Mouse (Mus musculus) neural tube, embryonic 13.5 days (tissue): ENCODE measurements around the gene Hexdc. TPM values are rescaled to one million over a fixed set of nuclear protein-coding genes. Genes with fewer than 3 reads are reported as not detected.

Experiments
- ATAC-seq: fragments of 200-750 bp; cut with Nextera tagmentation; 2 replicates; pipeline ENCODE4 v1.8.0; 2017; ENCODE audit warnings: low read depth, mild to moderate bottlenecking, moderate TSS enrichment, moderate library complexity
- H3K27ac ChIP-seq: fragments of 300-500 bp; sonication (generic); replicated peaks from 2 replicates; pipeline ENCODE4 v1.5.1; 2015; ENCODE audit warnings: moderate library complexity, mild to moderate bottlenecking, inconsistent platforms
- H3K27me3 ChIP-seq: fragments of 300-500 bp; sonication (generic); 2 replicates; pipeline ENCODE4 v1.6.1; 2015; ENCODE audit warnings: mild to moderate bottlenecking, inconsistent platforms
- H3K36me3 ChIP-seq: fragments of 300-500 bp; sonication (generic); 2 replicates; pipeline ENCODE4 v1.6.1; 2015; ENCODE audit warnings: mild to moderate bottlenecking, inconsistent platforms
- H3K4me1 ChIP-seq: fragments of 300-500 bp; sonication (generic); replicated peaks from 2 replicates; pipeline ENCODE4 v1.6.1; 2015; ENCODE audit warnings: inconsistent platforms
- H3K4me2 ChIP-seq: fragments of 300-500 bp; sonication (generic); 2 replicates; pipeline ENCODE4 v1.6.1; 2015; ENCODE audit warnings: inconsistent platforms, mild to moderate bottlenecking, moderate library complexity
- H3K4me3 ChIP-seq: fragments of 300-500 bp; sonication (generic); 2 replicates; pipeline ENCODE4 v1.5.1; 2015; ENCODE audit warnings: mild to moderate bottlenecking, inconsistent platforms
- H3K9ac ChIP-seq: fragments of 300-500 bp; sonication (generic); 2 replicates; pipeline ENCODE4 v1.6.1; 2015; ENCODE audit warnings: moderate library complexity, mild to moderate bottlenecking, inconsistent platforms
- H3K9me3 ChIP-seq: fragments of 300-500 bp; sonication (generic); 2 replicates; pipeline ENCODE4 v1.6.1; 2016; ENCODE audit warnings: inconsistent platforms
- WGBS: fragments of 180-500 bp; shearing (Covaris S2); methylation state at CpG from one replicate; pipeline ENCODE4 v1.1.7; 2015; 5-methylcytosine and 5-hydroxymethylcytosine counted together
- polyA plus RNA-seq: library from polyadenylated mRNA; unstranded; fragments of >200 nt; fragmentation: Nextera tagmentation; extraction: Ambion mirVana; gene quantifications from 2 replicates; pipeline ENCODE4 v1.2.1, GENCODE M21; 2015

Gene Hexdc
- polyA plus RNA-seq, 1 experiment from 2014 or later = 17.8 TPM

DNA sequence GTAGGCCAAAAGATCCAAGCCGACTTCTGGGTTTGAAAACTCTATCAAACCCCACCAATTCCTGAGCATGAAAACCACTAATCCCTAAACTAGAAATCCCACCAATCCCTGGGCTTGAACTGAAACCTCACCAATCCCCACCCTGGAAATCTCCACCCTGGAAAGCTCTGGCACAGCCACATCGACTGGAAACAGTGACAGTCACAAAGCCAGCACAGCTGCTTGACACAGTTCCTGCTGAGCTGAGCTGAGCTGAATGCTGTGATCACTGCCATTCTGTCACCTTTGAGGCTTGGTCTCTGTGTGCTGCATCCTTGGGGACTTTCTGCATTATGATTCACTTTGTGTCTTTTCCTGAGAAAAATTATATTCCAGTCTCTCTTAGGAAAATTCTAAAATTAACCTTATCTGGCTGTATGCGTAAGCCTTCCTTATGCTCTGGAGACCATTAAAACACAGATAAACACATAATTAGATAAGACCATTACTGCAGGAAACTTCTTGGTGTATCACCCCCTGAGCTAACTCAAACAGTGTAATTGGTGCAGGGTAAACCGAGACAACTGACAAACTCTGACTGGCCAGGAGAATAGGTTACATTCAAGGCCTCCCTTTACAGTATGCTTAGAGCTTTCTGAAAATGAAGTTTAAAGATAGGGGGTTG lies 27.5 kb downstream of the Hexdc start:
- no peak overlapping the region for H3K9ac ChIP-seq
- no peak overlapping the region for H3K4me3 ChIP-seq
- H3K36me3 ChIP-seq = peaks cover 5% of the 10 kb centered on the region
- peaks cover 37% of the 10 kb centered on the region for H3K4me1 ChIP-seq
- H3K9me3 ChIP-seq = no peaks in the 10 kb centered on the region
- no peak overlapping the region for H3K27ac ChIP-seq
- no peaks in the 10 kb centered on the region for H3K27me3 ChIP-seq
- H3K4me2 ChIP-seq = no peak overlapping the region
- 59% methylated on average over 4 of the region's 4 CpGs for WGBS
- no peak for ATAC-seq

DNA sequence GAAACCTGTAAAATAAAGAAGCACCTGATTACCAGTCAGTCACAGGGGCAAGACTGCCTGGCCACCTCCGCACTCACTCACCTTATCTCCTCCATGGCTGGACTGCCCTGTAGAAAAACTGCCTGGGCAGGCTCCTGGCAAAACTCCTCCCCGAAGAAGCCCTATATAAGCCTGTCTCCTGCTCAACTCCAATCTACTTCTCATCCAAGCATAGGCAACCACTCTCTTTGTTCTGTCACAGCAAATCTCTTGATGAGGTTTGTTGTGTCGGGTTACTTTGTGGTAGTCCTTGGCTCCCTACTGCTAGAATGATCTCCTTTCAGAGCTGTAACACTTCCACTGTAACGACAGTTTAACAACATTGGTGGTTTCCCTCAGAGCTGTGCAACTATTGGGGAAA lies 28.5 kb downstream of the Hexdc start:
- Histone ChIP-seq H3K9me3 (no peaks in the 10 kb centered on the region), H3K9ac (no peak overlapping the region), H3K4me1 (peaks cover 27% of the 10 kb centered on the region), H3K4me3 (no peak overlapping the region), H3K36me3 (no peaks in the 10 kb centered on the region), H3K4me2 (no peak overlapping the region), H3K27ac (no peak overlapping the region), H3K27me3 (no peaks in the 10 kb centered on the region)
- 30% methylated on average over 4 of the region's 4 CpGs for WGBS
- no peak for ATAC-seq

DNA sequence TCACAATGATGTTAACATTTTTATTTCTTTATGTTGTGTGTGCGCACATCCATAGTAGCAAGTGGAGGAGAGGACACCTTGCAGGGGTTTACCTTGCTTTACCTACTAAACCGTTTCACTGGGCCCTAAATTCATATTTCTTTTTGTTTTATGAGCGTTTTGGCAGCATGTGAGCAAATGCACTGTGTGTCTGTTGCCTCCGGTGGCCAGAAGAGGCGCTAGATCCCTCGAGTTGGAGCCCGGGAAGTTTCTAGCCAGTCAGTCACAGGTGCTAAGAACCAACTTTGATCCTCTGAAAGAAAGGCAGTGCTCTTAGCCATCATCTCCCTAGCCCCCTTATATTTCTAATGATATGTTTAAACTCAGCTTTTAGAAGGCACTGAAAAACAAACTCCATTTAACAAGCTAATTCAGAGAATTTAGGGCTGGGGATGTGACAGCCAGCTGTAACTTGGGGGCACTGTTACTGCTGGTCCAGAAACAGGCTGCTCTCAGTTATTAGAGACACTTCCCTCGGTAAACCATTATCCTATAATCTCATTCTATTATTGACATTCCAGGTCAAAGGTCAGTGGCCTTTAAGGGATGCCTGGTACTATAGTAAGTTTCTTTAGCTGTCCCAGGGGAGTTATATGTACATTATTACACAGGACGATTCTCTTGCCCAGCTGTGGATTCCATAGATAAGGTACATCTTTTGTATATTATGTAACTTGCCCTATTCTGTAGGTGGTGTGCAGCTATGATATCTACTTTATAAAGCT lies 31.4 kb downstream of the Hexdc start:
- 27% methylated on average over 9 of the region's 9 CpGs for WGBS
- H3K4me2 ChIP-seq = peak overlapping the region; percentile 56
- H3K27ac ChIP-seq = peak overlapping the region; percentile 99
- 0 out of 2 replicates have a peak overlapping the region, but pooled peaks have one; percentile 84 for H3K4me3 ChIP-seq
- no peaks in the 10 kb centered on the region for H3K9me3 ChIP-seq
- no peaks in the 10 kb centered on the region for H3K27me3 ChIP-seq
- no peak overlapping the region for H3K9ac ChIP-seq
- ATAC-seq = no peak
- H3K4me1 ChIP-seq = peaks cover 34% of the 10 kb centered on the region
- H3K36me3 ChIP-seq = peaks cover 19% of the 10 kb centered on the region

DNA sequence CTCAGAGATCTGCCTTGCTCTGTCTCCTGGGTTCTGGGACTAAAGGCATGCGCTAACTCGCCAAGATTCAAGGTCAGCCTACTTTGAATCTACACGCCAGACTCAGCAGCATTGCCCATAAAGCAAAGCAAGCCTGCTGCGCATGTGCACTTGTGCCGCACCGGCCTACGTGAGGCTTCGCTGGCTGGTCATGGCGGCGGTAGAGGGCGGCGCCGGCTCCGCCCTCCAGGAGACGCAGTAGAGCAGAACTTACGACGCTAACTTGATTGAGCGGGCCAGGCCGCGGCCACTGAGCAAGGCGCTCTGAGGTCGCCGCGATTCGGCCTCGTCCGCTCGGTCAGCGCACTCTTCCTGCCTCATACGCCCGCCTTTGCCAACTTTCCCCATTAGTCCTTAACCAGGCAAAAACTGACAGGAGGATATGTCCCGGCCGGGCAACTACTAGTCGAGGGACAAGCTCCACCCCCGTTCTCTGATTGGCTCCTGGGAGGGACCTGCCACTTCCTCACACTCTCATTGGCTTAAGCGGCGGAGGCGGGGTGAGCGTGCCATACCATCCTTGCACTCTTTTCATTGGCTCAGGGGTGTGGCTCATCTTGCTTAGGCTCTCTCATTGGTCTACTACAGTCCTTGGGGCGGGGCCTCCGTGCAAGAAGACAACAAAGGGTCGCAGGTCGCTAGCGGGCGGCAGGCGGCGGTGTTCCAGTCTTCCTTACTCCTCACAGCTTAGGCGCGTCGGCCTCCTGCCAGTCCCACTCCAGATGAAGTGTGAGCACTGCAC lies 32.5 kb downstream of the Hexdc start, which contains the start of gene Narf:
TSS of gene Narf (plus strand) at position 690 of the 781 bp plus-strand sequence.
- Histone ChIP-seq H3K4me3 (peak within 1 kb of the TSS; percentile 84), H3K9ac (peak within 1 kb of the TSS; percentile 93), H3K27ac (peak within 1 kb of the TSS; percentile 99), H3K4me2 (peak within 1 kb of the TSS; percentile 76), H3K36me3 (peaks cover 28% of the 10 kb centered on the region), H3K4me1 (peaks cover 45% of the 10 kb centered on the region), H3K9me3 (no peaks in the 10 kb centered on the region), H3K27me3 (no peaks in the 10 kb centered on the region)
- ATAC-seq = peak; percentile 100
- under 1% methylated on average over 50 of the region's 50 CpGs for WGBS

DNA sequence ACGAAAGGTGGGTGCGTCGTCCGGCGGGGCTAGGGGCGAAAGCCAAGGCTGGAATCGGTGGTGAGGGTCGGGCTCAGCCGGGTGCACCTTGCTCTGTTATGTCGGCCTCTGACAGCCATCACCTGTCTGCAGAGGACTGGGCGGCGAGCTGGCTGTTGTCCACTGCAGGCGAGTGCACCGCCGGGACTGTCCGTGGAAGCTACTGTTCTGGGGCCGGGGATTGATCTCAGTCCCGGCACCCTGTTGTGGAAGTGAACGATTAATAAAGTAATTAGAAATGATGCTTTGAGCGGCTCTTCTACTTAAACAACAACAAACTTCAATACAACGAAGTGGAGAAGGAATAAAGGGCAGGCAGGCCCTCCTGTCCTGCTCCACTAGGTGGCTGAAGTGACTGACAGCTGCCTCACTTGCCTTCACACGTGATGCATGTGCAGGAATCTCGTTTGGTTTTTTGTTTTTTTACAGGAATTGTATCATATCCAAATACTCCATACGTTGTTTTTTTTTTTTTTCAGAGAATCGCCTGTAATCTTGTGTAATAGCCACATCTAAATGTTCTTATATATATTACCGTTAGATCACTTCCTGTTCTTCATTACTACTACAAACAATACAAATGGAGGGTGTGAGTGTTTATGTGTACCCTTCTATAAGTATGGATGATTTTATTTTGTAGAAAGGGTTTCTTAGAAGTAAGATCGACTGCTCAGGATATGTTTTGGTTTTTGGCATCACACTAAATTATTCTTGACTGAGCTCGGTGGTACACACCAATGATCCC lies 33.3 kb downstream of the Hexdc start:
- WGBS = 4% methylated on average over 28 of the region's 28 CpGs
- H3K9ac ChIP-seq = peak overlapping the region; percentile 93
- peak; percentile 18; the same call in 1 of the 2 replicates for ATAC-seq

DNA sequence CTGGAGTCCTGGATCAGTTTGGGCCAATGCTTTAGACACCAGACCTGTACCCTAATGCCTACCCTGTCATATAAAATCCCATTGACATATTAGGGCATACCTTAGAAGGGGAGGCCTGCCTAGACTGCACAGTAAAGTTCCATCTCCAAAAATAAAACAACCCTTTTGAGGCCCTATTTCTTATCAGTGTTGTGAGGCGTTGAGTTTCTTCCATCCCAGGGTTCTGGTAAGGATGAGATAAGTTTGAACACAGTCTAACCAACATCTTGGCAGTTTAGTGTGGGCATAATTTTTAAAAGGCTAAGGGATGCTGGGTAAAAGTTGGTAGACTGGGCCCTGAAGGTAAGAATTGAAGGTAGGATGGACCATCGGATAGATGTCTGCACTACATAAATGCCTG lies 35.4 kb downstream of the Hexdc start:
- 93% methylated on average over 2 of the region's 2 CpGs for WGBS
- H3K4me2 ChIP-seq = peak overlapping the region; percentile 76; the same call in 1 of the 2 replicates
- H3K4me1 ChIP-seq = peaks cover 51% of the 10 kb centered on the region
- ATAC-seq = no peak
- no peak overlapping the region for H3K27ac ChIP-seq
- peaks cover 56% of the 10 kb centered on the region for H3K36me3 ChIP-seq
- H3K9me3 ChIP-seq = no peaks in the 10 kb centered on the region
- no peak overlapping the region for H3K4me3 ChIP-seq
- no peaks in the 10 kb centered on the region for H3K27me3 ChIP-seq
- H3K9ac ChIP-seq = no peak overlapping the region

More for the DNA sequence above, 33.3 kb downstream of the Hexdc start:
- H3K4me2 ChIP-seq = peak overlapping the region; percentile 76
- peak overlapping the region; percentile 99 for H3K27ac ChIP-seq
- H3K9me3 ChIP-seq = no peaks in the 10 kb centered on the region
- H3K4me3 ChIP-seq = peak overlapping the region; percentile 84
- H3K27me3 ChIP-seq = no peaks in the 10 kb centered on the region
- H3K4me1 ChIP-seq = peaks cover 51% of the 10 kb centered on the region
- H3K36me3 ChIP-seq = peaks cover 36% of the 10 kb centered on the region

DNA sequence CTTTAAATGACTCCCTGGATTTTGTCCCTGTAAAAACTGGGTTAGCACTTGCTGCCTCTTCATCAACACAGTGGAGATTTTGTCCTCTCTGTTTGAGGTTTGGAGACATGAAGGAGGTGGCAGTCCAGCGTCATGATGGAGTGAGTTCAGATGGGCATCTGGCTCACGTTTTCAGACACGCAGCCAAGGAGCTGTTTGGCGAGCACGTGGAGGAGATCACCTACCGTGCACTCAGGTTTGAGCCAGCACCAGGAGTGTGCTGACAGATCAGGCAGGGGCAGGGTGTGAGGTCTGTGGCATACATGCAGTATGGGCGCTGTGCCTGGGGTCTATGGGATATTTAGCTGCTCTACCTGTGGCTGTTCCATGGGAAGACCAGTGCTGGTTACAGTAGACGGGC lies 46.0 kb downstream of the Hexdc start:
- WGBS = 88% methylated on average over 8 of the region's 8 CpGs
- H3K9me3 ChIP-seq = no peaks in the 10 kb centered on the region
- no peak overlapping the region for H3K9ac ChIP-seq
- H3K4me1 ChIP-seq = no peaks in the 10 kb centered on the region
- H3K27me3 ChIP-seq = no peaks in the 10 kb centered on the region
- H3K4me2 ChIP-seq = no peak overlapping the region
- peaks cover 97% of the 10 kb centered on the region for H3K36me3 ChIP-seq
- ATAC-seq = no peak
- H3K4me3 ChIP-seq = no peak overlapping the region
- no peak overlapping the region for H3K27ac ChIP-seq

DNA sequence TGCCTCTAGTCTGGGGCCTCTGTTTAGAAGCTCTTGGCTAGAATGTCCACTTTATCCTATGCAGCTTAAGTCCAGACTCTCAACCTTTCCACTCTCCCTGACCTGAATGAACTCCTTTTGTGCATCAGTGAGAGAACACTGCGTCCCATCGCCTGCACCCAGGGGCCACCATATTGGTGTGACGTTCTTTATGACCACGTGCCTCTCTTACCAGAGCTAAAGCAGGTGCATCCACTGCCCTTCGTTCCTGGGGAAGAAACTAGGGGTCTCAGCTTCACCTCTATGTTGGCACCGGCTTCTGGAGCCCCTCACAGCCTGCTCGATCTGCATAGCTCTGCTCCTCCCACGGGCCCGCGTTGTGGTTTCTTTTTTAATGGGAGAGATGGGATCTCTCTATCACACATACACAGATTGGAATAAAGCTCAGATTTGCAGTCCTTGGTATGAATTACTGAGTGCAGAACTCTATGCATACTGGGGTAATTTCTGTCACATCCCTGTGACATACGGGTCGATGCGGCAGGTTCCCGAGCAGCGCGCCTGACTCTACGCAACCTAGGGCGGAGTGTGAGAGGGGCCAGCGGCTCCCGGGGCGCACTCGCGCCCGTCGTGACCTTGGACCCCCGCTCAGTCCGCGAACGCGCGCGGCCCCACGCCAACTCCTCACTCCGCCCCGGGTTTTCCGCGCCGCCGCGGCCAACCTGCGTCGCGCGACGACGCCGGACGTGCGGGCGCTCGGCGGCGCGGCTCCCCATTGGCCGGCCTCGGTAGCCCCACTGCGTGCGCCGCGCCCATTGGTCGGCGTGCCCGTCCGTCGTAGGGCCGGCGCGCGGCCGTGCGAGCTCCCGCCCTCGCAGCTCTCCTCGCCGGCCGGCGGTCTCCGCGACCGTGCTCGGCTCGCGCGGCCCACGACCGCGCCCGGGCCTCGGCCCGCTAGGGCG lies 55.2 kb downstream of the Hexdc start, which contains the start of gene Foxk2:
TSS of gene Foxk2 (plus strand) at position 831 of the 941 bp plus-strand sequence.
- H3K27me3 ChIP-seq = no peaks in the 10 kb centered on the region
- H3K4me3 ChIP-seq = peak within 1 kb of the TSS; percentile 99

DNA sequence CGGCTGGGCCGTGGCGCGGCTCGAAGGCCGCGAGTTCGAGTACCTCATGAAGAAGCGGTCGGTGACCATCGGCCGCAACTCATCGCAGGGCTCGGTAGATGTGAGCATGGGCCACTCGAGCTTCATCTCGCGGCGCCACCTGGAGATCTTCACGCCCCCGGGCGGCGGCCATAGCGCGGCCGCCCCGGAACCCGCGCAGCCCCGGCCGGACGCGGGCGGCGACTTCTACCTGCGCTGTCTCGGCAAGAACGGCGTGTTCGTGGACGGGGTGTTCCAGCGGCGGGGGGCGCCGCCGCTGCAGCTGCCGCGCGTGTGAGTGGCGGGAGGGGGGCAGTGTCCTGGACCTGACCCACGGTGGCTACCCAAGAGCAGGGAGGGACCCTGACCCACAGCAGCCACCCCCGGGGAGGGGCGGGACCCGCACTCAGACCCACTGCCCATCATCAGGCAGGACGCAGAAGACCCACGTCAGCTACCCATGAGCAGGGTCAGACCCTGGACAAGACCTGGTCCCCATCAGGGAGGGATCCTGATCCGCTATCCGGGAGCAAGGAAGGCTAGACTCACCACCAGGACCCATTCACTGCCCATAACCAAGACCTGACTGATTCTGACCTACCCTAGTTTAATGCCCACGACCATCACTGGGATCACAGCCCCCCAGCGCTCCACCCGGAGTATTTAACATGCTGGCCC lies 56.1 kb downstream of the Hexdc start:
- Histone ChIP-seq H3K9ac (peak overlapping the region; percentile 98), H3K4me3 (peak overlapping the region; percentile 99), H3K27ac (peak overlapping the region; percentile 85), H3K4me1 (peaks cover 41% of the 10 kb centered on the region), H3K4me2 (peak overlapping the region; percentile 98), H3K9me3 (no peaks in the 10 kb centered on the region), H3K27me3 (no peaks in the 10 kb centered on the region), H3K36me3 (peaks cover 53% of the 10 kb centered on the region)
- peak; percentile 19 for ATAC-seq
- 0% methylated on average over 58 of the region's 60 CpGs for WGBS

More for the DNA sequence above, 55.2 kb downstream of the Hexdc start, which contains the start of gene Foxk2:
- H3K4me1 ChIP-seq = peaks cover 41% of the 10 kb centered on the region
- H3K9ac ChIP-seq = peak within 1 kb of the TSS; percentile 98
- peaks cover 56% of the 10 kb centered on the region for H3K36me3 ChIP-seq
- no peaks in the 10 kb centered on the region for H3K9me3 ChIP-seq
- 0% methylated on average over 70 of the region's 91 CpGs for WGBS
- H3K27ac ChIP-seq = peak within 1 kb of the TSS; percentile 94
- peak within 1 kb of the TSS; percentile 98 for H3K4me2 ChIP-seq
- peak; percentile 97 for ATAC-seq

DNA sequence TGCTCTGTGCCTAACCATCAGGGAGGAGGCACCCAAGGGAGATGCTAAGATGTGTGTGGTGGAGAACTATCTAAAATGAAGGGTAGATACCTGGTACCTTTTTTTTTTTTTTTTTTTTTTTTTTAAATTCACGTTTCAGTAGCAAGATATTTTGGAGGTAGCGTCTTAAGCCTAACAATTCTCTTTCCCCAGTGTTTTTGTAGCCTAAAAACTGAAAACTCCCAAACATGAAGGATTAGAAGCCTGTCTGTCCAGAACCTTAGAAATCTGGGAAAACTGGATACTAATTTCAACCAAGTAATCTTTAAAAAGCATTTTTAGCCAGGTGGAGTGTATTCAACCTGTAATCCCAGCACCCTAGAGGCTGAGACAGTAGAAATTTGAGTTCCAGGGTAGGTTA lies 56.8 kb downstream of the Hexdc start:
- H3K4me2 ChIP-seq = peak overlapping the region; percentile 98
- H3K36me3 ChIP-seq = peaks cover 52% of the 10 kb centered on the region
- 66% methylated on average over 2 of the region's 2 CpGs for WGBS
- peak overlapping the region; percentile 99 for H3K4me3 ChIP-seq
- peak overlapping the region; percentile 85; the same call in 1 of the 2 replicates for H3K27ac ChIP-seq
- ATAC-seq = no peak
- no peaks in the 10 kb centered on the region for H3K9me3 ChIP-seq
- H3K9ac ChIP-seq = peak overlapping the region; percentile 98
- no peaks in the 10 kb centered on the region for H3K27me3 ChIP-seq
- H3K4me1 ChIP-seq = peaks cover 41% of the 10 kb centered on the region
